Mouse (Mus musculus) hindbrain, postnatal 0 days (tissue): Measurements from ENCODE around the gene Atp5f1. TPM values are rescaled to one million over a fixed set of nuclear protein-coding genes. Genes with fewer than 3 reads are reported as not detected.

ENCODE experiments used
- ATAC-seq: fragments of 200-750 bp; cut with Nextera tagmentation; 2 replicates; pipeline ENCODE4 v1.8.0; 2017; ENCODE audit warnings: mild to moderate bottlenecking, moderate TSS enrichment, moderate library complexity
- DNase-seq: peaks from one replicate; pipeline ENCODE4 v3.0.0-alpha.2; 2015; ENCODE audit warnings: low spot score
- H3K27ac ChIP-seq: fragments of 300-500 bp; sonication (generic); 2 replicates; pipeline ENCODE4 v1.5.1; 2014; ENCODE audit warnings: mild to moderate bottlenecking
- H3K27me3 ChIP-seq: fragments of 300-500 bp; sonication (generic); 2 replicates; pipeline ENCODE4 v1.6.1; 2014; ENCODE audit warnings: low read length, mixed read lengths; ENCODE audit not compliant: insufficient read depth
- H3K36me3 ChIP-seq: fragments of 300-500 bp; sonication (generic); 2 replicates; pipeline ENCODE4 v1.6.1; 2014; ENCODE audit warnings: low read length, mixed read lengths; ENCODE audit not compliant: insufficient read depth
- H3K4me1 ChIP-seq: fragments of 300-500 bp; sonication (generic); 2 replicates; pipeline ENCODE4 v1.6.1; 2014; ENCODE audit warnings: antibody characterized with exemption, low read length, mixed read lengths; ENCODE audit not compliant: insufficient read depth
- H3K4me2 ChIP-seq: fragments of 300-500 bp; sonication (generic); 2 replicates; pipeline ENCODE4 v1.6.1; 2014; ENCODE audit warnings: low read depth, mild to moderate bottlenecking, low read length, moderate library complexity, mixed read lengths
- H3K4me3 ChIP-seq: fragments of 300-500 bp; sonication (generic); 2 replicates; pipeline ENCODE4 v1.5.1; 2014; ENCODE audit warnings: low read length
- H3K9ac ChIP-seq: fragments of 300-500 bp; sonication (generic); replicated peaks from 2 replicates; pipeline ENCODE4 v1.6.1; 2014; ENCODE audit warnings: mild to moderate bottlenecking, low read length, moderate library complexity, mixed read lengths
- H3K9me3 ChIP-seq: fragments of 300-500 bp; sonication (generic); 2 replicates; pipeline ENCODE4 v1.6.1; 2016; ENCODE audit warnings: low read length, mixed read lengths
- CTCF ChIP-seq: IDR thresholded peaks from 2 replicates; pipeline ENCODE4 v1.5.1; 2016; ENCODE audit warnings: antibody characterized with exemption, control low read depth, low read depth
- WGBS: fragments of 180-500 bp; shearing (Covaris S2); extraction: QIAGEN DNeasy Blood & Tissue Kit; methylation state at CpG from one replicate; pipeline ENCODE4 v1.1.7; 2014; 5-methylcytosine and 5-hydroxymethylcytosine counted together
- polyA plus RNA-seq: library from polyadenylated mRNA; unstranded; fragments of >200 nt; fragmentation: Nextera tagmentation; extraction: Ambion mirVana; gene quantifications from 2 replicates; pipeline ENCODE4 v1.2.1, GENCODE M21; 2015
- total RNA-seq: library from RNA; depleted of rRNA; stranded (reverse); fragments of >200 nt; gene quantifications from 2 replicates; pipeline ENCODE4 v1.2.3, GENCODE M21; 2014

Atp5f1 gene
- total and polyA plus RNA-seq, 2 experiments from 2014 or later: 233 to 607 TPM

DNA sequence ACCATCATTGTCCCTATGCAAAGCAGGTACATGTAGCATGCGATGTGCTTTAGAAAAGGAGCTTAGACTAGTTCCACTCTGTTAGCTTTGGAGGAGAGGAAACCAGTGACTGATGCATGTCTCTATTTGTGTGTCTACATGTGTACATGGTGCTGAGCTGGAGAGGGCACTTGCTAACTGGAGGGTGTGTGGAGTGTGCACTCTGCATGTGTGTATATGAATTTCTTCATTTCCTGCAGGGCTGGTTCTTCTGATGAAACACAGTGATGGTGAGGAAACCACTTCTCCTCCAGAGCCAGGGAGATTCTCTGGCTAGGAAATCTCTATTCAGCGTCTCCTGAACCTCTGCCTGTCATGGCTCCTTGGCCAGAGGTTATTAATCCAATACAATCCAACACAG lies 14.3 kb upstream of the Atp5f1 start:
- Histone ChIP-seq H3K4me2 (no peak overlapping the region), H3K9ac (no peak overlapping the region), H3K36me3 (no peaks in the 10 kb centered on the region), H3K9me3 (no peaks in the 10 kb centered on the region), H3K27me3 (no peaks in the 10 kb centered on the region), H3K27ac (no peak overlapping the region), H3K4me3 (no peak overlapping the region), H3K4me1 (no peaks in the 10 kb centered on the region)
- TF ChIP-seq CTCF: no peak
- ATAC-seq (no peak), DNase-seq (no peak)
- WGBS: 95% methylated on average over 2 of the region's 2 CpGs

DNA sequence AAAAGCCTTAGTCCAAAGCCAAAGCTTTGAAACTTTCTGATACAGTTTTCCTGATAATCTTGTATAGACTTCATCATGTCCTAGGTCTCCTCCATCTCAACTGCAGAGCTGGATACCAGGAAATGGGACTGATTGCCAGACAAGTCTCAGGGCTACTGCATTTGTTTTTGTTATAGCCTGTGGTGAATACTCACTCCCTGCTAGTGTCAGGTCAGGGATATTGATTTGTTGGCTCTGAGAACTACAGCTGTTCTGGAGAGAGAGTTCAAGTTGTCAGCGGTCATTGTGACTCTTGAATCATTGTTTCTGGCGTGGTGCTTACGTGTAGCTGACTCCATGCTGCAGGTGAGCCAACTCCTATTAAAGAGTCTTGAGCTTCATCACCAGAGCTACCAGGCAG lies 13.5 kb upstream of the Atp5f1 start, which contains the start of gene Ovgp1:
Ovgp1 (plus strand) TSS at position 301 of the 400 bp plus-strand sequence.
- no peaks in the 10 kb centered on the region for H3K9me3 ChIP-seq
- no peaks in the 10 kb centered on the region; the same call in 1 of the 2 replicates for H3K36me3 ChIP-seq
- H3K9ac ChIP-seq: no peak within 1 kb of the TSS
- TF ChIP-seq CTCF: no peak
- H3K27ac ChIP-seq: no peak within 1 kb of the TSS
- H3K27me3 ChIP-seq: no peaks in the 10 kb centered on the region
- DNase-seq: no peak
- H3K4me3 ChIP-seq: no peak within 1 kb of the TSS
- no peak within 1 kb of the TSS for H3K4me2 ChIP-seq
- ATAC-seq: no peak
- 70% methylated on average over 3 of the region's 3 CpGs for WGBS
- no peaks in the 10 kb centered on the region for H3K4me1 ChIP-seq

DNA sequence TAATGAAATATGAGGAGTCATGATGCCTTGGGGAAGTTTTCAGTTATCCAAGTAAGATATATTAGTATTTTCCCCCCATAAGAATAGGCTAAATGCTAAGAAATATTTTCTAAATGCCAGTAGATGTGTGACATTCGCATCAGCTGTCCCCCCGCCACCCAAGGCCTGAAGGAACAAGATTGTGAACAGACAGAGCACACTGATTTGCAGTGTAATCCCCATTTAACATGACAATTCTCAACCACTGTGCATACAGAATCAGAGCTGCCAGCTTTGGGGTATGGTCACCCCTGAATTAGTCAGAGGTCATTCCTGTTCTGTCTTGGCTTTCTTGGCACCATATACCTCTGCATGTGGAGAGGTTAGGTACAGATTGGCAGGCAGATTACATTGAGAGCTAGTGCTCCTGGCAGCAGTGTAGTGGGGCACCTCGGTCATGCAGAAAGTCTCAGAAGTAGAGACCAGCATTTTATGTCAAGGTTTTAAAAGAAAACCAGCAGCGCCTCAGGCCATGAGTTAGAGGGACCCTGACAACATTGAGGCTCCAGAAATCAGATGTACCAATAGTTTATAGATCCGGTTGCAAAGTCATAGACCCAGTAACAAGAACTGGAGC lies 12.0 kb upstream of the Atp5f1 start:
- Histone ChIP-seq H3K27me3 (no peaks in the 10 kb centered on the region), H3K4me3 (no peak overlapping the region), H3K9me3 (no peaks in the 10 kb centered on the region), H3K9ac (no peak overlapping the region), H3K27ac (no peak overlapping the region), H3K36me3 (peaks cover 7% of the 10 kb centered on the region), H3K4me2 (no peak overlapping the region), H3K4me1 (no peaks in the 10 kb centered on the region)
- no peak for TF ChIP-seq CTCF
- ATAC-seq (no peak), DNase-seq (no peak)
- WGBS: 80% methylated on average over 5 of the region's 5 CpGs

DNA sequence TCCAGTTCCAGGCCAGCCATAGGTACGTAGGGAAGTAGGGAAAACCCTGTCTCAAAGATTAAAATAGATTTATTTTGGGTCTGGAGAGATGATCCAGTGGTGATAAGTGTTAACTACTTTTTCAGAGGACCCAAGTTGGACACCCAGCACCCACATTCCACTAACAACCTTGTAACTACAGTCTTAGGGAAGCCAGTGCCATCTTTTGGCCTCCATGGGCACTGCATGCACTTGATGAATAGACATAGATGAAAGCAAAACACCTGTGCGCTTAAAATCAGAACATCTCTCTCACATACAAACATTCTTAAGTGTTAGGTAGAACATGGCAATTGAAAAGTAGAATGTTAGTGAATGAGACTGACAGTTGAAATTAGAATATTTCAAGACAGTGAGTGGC lies 801 bp upstream of the Atp5f1 start:
- ATAC-seq (no peak), DNase-seq (peak; percentile 10)
- H3K4me1 ChIP-seq: peaks cover 19% of the 10 kb centered on the region
- H3K4me2 ChIP-seq: peak overlapping the region; percentile 80
- TF ChIP-seq CTCF: peak; percentile 53
- WGBS: 96% methylated on average over 2 of the region's 2 CpGs
- H3K9me3 ChIP-seq: no peaks in the 10 kb centered on the region
- H3K27ac ChIP-seq: no peak overlapping the region
- no peak overlapping the region for H3K4me3 ChIP-seq
- H3K36me3 ChIP-seq: peaks cover 39% of the 10 kb centered on the region
- H3K9ac ChIP-seq: no peak overlapping the region
- no peaks in the 10 kb centered on the region for H3K27me3 ChIP-seq

DNA sequence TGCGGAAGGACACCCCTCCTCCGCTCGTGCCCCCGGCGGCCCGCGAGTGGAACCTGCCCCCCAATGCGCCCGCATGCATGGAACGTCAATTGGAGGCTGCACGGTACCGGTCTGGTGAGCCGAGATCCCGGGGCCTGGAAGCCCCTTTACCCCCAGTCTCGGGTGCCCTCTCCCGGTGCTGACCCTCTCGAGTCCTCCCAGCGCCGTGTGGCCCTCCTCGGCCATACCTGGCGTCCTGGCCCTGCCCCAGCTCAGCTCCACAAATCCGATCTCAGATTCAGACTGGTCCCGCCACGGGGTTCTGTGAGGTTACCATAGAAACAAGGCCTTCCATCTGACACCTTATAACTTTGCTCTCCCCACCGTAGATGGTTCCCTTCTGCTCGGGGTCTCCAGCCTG lies 314 bp downstream of the Atp5f1 start:
- no peaks in the 10 kb centered on the region for H3K27me3 ChIP-seq
- H3K9ac ChIP-seq: peak overlapping the region; percentile 94
- H3K9me3 ChIP-seq: no peaks in the 10 kb centered on the region
- peak overlapping the region; percentile 80 for H3K4me2 ChIP-seq
- no peak; the same call in 1 of the 2 replicates for TF ChIP-seq CTCF
- DNase-seq (peak; percentile 64), ATAC-seq (peak; percentile 79)
- WGBS: 0% methylated on average over 26 of the region's 26 CpGs
- H3K27ac ChIP-seq: peak overlapping the region; percentile 80
- H3K4me1 ChIP-seq: peaks cover 19% of the 10 kb centered on the region
- H3K36me3 ChIP-seq: peaks cover 33% of the 10 kb centered on the region
- H3K4me3 ChIP-seq: peak overlapping the region; percentile 81

DNA sequence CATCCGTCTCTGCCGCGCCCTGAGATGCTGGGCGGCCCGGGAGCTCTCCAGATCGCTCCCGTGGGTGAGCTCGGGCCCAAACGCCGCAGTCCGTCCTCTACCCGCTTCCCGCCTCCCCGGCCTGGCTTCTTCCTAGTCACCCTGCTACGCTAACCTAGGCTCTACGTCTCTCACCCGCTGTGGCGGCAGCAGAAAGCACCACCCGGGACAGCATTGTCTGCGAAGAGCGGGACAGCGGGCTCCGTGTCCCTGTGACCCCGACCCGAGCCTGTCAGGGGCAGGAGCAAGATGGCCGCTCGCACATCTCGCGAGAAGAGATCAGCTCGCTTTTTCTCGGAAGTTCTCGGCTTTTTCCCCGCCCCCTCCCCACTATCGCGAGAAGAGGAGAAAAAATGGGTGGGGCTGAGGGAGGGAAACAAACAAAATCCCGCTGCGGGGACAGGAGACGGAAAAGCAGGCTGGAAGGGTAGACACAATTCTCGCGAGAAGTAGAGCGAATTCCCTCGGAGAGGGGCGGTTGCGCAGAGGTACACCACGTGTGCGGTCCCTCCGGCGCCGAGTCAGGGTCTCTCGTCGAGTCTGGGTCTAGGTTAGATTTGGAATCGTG lies 822 bp downstream of the Atp5f1 start, which contains the start of gene Wdr77:
Wdr77 (plus strand) TSS at position 396 of the 607 bp plus-strand sequence.
- DNase-seq (peak; percentile 99), ATAC-seq (peak; percentile 98)
- TF ChIP-seq CTCF: no peak
- Histone ChIP-seq H3K9me3 (no peaks in the 10 kb centered on the region), H3K36me3 (peaks cover 28% of the 10 kb centered on the region), H3K9ac (peak within 1 kb of the TSS; percentile 94), H3K4me3 (peak within 1 kb of the TSS; percentile 81), H3K4me1 (peaks cover 19% of the 10 kb centered on the region), H3K27me3 (no peaks in the 10 kb centered on the region), H3K4me2 (peak within 1 kb of the TSS; percentile 80), H3K27ac (peak within 1 kb of the TSS; percentile 94)
- under 1% methylated on average over 51 of the region's 52 CpGs for WGBS

DNA sequence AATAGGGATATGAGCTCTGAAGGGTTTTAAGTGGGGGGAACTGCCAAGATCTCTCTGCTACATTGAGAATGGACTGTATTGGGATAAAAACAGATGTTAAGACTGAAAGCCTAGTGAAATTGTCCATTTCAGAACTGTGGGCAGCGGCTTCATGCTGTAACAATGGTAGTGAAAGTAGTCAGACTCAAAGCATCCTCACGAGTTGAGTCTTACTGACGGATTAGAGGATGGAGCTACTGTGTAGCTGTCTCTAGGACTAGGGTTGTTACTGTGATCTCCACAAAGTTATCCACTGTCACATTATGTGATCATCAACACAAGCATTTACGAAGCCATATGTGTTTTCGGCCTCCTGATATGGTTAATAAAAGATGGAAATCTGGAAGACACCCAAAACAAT lies 1.7 kb downstream of the Atp5f1 start:
- DNase-seq (no peak), ATAC-seq (no peak)
- no peak for TF ChIP-seq CTCF
- peak overlapping the region; percentile 94; the same call in 1 of the 2 replicates for H3K27ac ChIP-seq
- peaks cover 19% of the 10 kb centered on the region for H3K4me1 ChIP-seq
- peak overlapping the region; percentile 81 for H3K4me3 ChIP-seq
- 41% methylated on average over 5 of the region's 5 CpGs for WGBS
- H3K27me3 ChIP-seq: no peaks in the 10 kb centered on the region
- peak overlapping the region; percentile 62 for H3K4me2 ChIP-seq
- H3K36me3 ChIP-seq: peaks cover 24% of the 10 kb centered on the region
- no peaks in the 10 kb centered on the region for H3K9me3 ChIP-seq
- peak overlapping the region; percentile 94 for H3K9ac ChIP-seq
